Mouse (Mus musculus): Measurements from ENCODE around the gene Hnrnph3.

Gene Hnrnph3

DNA sequence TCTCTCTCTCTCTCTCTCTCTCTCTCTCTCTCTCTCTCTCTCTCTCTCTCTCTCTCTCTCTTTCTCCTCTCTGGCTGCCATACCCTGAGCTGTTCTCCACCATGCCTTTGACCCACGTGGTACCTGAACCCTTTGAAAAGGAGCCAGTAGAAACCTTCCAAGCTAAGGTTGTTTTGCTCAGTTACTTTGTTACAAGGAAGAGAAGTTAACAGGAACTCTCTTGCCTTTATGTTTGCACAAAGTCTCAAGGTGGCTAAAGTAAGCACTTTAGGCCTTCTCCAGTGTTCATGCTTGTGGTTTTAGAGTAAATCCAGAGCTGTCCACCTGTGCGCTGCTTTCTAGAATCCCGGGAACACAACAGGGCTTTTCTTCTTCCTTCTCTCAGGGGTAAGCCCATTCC lies 8.2 kb upstream of the Hnrnph3 start:
- DNase-seq (ENCODE audit: low spot score in 2 of 2) = no peak

DNA sequence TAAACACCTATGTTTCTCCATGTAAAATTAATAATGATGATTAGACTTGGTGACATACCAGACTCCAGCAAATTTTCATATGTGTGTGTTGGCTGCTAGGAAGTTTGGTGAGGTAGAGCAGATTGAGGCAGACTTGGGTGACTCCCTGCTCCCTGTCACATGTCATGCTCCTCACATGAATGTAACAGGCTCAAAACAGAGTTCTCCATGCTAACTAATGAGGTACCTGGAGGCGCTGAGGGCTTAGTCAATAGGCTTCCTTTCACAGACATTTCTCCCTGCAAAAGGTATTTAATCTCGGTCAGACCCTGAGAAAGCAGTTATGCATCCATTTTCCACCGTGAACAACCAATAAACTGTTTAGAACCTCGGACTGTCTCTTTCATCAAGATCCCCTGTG lies 4.4 kb upstream of the Hnrnph3 start:
- DNase-seq (ENCODE audit: low spot score in 2 of 2) = no peak

DNA sequence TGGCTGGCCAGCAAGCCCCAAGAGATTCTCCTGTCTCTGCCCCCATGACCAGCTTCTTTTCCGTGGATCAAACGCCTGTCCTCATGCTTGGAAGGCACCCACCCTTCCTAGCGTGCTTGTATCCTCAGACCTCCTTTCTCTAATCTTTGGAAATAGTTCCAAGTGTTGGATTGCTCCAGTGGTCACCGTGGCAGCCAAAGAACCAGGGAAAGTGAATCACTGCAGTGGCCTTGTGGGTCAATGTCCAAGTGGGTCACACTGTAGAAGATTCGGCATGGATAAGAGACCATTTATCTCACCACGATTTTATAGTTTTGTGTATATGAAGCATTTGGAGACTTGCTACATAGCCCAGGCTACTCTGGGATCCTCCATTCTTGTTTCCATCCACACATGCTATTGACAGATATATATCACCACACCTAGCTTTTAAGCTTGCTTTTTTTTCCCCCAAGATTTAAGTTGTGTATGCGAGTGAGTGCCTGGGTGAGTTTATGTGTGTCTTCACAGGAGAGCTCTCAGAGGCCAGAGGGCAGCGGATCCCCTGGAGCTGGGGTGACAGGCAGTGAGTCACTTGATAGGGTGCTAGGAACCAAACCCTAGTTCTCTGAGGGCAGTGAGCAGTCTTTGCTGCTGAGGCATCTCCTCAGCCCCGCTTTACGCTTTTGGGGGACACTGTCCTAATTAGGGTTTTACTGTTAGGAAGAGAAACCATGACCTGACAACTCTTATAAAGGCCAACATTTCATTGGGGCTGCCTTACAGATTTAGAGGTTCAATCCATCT lies 3.6 kb upstream of the Hnrnph3 start:
- DNase-seq (ENCODE audit: low spot score in 2 of 2) = no peak

DNA sequence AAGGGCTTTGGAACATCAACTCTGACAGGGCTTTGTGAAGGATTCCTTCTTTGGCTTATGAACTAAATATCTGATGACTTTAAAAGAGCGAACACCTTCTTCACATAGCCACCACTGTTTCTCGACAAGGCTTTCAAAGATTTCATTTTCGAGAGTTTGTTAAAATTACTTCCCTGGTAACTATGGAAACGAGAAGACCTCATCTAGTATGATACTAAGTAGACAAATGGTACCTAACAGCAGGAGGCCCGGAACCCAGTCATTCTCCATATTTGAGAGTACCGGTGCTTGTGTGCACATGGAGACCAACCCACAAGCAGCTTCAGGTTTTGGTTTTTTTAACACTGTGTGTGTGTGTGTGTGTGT lies 2.8 kb upstream of the Hnrnph3 start:
- no peak for DNase-seq (ENCODE audit: low spot score in 2 of 2)

DNA sequence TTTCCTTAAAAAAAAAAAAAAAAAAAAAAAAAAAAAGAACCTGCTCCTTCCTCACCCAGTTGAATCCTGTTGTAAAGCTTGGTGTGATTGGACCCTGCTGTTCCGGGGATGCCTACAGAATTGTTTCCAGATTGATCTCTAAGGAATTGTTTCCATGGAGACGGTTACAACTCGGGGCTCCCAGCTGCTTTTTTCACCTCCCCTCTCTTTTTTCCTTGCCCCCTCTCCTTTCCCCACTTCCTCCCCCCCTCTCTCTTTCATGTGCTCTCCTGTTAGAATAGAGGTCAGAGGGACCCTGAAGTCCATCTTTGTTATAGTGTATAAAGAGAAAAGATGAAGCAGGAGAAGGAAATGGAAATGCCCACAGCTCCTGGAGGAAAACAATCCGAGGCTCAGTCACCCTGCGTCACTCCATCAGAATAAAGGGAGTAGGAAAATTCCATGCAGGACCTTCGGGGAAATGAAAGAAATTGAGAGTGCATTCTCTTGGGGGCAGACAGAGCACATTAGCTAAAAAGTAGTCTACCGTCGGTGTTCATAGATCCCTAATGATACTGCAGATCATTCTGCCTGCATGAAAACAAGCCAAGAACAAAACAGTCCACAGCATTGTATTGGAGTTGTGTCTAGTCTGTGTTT lies 2.3 kb upstream of the Hnrnph3 start:
- peak; percentile 24 to 41 for DNase-seq (ENCODE audit: low spot score in 2 of 2)

DNA sequence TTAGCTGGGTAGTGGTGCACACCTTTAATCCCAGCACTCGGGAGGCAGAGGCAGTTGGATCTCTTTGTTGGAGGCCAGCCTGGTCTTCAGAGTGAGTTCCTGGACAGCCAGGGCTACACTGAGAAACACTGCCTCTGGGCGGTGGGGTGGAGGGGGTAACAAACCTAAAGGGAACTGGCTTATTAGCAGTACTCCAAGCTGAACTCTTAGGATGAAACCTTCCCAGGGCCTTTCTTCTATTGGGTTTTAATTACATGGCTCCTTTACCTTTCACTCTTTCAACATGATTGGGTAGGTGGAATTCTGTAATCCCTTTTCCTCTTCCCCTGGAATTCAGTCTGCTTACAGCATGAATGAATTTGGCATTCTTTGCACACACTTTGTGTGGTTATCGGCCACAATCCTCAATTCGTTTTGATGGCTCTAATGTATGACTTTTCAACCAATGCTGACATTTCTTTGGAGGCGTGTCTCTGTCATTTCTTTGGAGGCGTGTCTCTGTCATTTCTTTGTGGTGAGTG lies 1.5 kb upstream of the Hnrnph3 start:
- DNase-seq (ENCODE audit: low spot score in 2 of 2) = no peak

DNA sequence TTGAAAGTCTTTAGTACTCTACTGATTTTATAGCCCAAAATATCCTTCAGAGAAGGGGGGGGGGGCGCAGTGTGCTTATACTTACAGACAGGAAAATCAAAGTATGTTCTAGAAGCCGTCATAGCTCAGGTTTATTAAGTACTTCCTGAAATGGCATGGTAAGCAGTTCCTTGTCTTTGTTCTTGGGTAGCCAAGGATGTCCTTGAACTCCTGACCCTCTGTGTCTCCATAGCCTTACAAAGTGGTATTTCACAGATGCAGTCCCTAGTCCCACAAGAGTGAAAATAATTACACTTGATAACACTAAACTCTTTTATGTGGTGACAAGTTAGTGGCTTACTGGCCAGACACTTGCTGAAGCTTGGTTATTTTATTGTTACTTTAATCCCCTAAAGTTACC lies 999 bp upstream of the Hnrnph3 start:
- no peak for DNase-seq (ENCODE audit: low spot score in 2 of 2)

DNA sequence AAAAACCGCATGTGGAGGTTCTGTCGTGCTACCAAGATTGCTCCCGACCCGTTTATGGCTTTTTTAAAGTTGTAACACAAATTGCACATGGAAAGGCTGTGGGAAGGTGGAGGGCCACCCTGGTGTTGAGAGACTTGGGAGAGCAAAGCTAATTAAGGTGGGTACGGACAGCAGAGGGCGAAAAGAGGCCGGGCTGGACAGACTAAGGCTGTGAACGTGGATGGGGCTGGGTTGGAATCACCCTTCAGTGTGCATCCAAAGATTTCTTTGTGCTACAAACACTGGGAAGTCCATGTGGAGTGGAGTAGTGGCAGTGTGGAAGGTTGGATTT lies 528 bp upstream of the Hnrnph3 start:
- peak; percentile 50 to 55 for DNase-seq (ENCODE audit: low spot score in 2 of 2)

DNA sequence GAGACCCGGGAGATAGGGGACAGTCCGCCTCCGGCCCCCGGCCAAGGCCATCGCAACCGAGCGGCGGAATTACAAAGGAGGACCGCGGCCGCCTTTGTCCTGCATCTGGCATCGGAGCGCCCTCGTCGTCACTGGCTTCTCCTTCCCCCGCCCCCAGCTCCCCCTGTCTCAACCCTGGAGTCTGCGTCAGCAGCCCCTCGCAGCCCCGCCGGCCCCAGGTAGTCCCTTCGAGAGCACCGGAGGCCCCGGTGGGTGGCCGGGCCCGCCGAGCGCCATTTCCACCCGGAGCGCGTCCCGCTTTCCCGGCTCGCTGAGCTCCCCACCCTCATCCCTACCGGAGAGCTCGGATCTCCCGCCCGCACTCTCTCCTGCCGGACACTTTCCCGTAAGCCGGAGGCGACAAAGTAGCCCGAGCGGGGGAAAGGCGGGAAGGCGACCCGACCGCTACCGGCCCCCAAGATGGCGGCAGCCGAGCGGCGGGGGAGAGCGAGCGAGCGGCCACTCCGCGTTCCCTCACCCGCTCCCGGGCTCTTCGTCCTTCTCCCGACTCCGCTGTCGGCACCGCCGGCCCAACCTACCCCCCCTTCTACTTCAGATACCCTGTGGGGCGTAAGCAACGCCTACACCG lies 782 bp downstream of the Hnrnph3 start:
- DNase-seq (ENCODE audit: low spot score in 2 of 2) = peak; percentile 62 to 75

DNA sequence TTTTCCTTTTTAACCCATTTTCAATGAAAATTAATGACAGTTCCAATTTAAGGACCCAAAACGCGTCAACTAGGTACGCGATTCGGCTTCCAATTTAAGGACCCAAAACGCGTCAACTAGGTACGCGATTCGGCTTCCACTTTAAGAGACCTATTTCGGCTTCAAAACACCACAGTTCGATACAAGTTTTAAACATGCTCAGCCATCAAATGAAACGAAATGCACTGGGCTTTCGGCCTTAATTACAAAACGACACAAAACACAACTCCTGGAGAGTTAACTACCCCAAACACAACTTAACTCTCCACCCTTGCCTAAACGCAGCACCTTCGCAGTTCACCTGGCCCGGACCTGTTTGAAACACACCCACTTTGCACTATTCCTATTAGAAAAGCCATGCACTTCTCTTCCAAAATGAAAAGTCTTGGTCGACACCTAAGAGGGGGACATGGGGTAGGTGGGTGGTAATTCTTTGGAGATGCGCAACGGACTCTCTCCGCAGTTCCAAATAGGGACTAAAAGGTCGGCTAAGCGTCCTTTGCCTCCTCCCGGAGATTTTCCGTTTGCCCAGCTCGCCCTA lies 1.4 kb downstream of the Hnrnph3 start:
- DNase-seq (ENCODE audit: low spot score in 2 of 2) = no peak

DNA sequence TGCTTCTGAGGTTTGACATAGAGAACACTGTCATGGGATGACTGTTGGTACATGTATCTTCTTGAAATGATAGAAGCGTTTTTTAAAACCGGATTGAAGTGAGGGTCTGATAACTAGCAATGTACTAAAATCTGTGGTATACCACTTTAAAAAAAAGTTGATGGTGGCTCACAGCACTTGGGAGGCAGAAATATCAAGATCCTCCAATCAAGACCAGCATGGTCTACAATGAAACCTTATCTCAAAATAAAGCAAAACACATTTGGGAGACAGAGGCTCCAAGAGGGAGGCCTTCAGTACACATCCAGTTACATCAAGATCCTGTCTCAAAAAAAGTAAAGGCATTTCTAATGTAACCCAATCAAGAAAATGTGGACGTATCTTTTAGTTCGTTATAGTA lies 2.3 kb downstream of the Hnrnph3 start:
- DNase-seq (ENCODE audit: low spot score in 2 of 2) = no peak

DNA sequence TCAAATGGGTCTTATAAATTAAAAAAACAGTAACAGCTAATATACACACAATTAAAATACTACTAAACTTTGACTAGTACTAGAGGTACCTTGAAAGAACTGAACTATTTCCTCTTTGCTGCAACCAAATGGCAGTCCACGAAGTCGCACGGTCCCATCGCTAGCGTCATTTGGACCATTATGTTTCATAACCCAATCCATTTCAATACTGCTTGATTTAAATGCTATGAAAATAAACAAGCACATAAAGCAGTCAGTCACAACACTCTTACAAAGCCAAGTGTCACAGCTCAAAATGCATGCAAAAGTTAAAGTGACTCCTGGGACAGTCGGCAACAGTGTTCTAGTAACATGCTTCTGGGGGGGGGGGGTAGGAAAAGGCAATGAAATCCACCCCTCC lies 4.7 kb downstream of the Hnrnph3 start:
- no peak for DNase-seq (ENCODE audit: low spot score in 2 of 2)

DNA sequence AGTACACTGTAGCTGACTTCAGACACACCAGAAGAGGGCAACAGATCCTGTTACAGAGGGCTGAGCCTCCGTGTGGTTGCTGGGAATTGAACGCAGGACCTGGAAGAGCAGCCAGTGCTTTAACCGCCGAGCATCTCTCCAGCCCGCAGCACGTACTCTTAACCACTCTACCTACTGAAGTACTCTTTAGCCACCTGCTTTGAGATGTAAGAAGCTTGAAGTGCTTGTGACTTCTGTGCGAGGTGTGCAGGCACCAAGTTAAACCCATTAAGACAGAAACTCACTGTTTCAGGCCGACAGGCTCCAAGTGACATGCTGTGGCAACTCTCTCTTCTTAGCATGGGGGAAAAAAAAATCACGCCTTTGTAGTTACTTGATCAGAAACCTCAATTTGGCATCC lies 9.8 kb downstream of the Hnrnph3 start:
- DNase-seq (ENCODE audit: low spot score in 2 of 2) = no peak

DNA sequence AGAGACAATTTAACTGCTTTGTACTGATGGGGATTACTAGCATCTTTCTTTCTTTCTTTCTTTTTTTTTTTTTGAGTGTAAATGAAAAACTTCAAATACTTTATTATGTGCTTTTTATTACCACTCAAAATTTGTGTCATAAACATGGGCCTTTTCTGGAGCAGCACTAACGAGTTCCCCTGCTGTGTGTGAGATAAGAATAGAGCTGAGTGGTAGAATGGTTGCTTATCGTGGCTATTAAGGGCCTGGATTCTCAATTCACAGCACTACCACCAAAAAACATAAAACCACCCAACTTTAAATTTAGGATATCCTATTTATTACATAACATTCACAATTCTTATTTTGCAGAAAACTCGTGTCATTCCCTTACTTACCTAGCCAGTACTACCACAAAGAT lies 10.5 kb downstream of the Hnrnph3 start:
- no peak for DNase-seq (ENCODE audit: low spot score in 2 of 2)

DNA sequence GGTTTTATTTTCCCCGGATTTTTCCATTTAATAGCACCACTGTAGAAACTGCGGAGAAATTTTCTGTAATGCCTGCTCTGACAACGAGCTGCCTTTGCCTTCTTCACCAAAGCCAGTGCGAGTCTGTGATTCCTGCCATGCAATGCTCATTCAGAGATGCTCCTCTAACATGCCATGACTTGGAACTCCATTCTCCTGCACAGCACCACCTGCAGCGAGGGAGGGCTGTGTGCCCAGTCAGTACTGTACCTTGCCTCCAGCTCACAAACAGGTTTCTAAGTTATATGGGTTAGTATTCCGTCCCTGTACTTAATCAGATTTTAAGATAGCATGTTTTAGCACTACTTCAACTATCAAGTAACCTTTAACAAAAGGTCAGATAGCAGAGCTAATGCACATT lies 12.5 kb downstream of the Hnrnph3 start:
- no peak for DNase-seq (ENCODE audit: low spot score in 2 of 2)

DNA sequence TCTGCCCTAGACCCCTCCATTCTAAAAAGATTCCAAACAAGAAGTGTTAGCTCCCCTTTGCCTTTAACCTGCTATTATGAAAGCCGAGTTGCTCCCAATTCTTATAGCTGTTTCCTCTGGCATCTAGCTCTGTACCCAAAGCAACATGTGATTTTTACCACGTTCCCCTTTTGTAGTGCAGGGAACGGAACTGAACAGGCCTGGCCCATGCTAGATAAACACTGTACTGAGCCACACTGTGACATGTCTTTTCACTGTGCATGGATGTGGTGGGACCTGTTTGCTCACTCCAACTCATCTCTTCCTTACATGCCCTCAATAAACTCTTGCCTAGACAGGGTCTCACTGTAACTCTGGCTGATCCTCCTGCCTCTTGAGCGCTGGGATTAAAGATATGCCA lies 13.7 kb downstream of the Hnrnph3 start:
- no peak for DNase-seq (ENCODE audit: low spot score in 2 of 2)

DNA sequence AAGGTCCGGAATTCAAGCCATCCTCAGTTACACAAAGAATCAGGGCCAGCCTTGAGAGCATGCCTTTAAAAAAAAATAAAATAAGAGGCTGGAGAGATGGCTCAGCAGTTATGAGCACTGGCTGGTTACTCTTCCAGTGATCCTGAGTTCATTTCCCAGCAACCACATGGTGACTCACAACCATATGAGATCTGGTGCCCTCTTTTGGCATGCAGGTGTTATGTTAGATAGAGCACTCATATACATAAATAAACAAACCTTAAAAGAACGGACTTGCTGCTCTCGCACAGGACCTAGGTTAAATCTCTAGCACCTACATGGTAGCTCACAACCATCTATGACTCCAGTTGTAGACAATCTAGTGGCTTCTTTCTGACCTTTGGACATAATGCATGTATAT lies 15.8 kb downstream of the Hnrnph3 start:
- no peak for DNase-seq (ENCODE audit: low spot score in 2 of 2)

DNA sequence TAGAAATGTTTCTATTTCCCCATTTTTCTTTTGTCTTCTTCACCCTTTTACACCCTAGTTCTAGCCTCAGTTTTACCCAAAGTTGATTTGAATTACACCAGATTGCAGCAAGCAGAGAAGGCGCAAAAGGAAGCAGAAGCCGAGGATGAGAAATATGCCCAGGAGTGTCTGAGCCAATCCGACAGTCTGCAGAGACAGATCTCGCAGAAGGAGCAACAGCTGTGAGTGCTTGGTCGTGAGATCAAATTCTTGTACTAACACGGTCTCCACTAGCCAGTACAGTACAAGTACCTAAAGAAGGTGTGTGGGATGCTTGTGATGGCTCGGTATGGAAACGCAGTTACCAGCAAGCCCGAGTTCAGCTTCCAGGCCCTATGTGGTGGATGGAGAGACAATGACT lies 19.5 kb downstream of the Hnrnph3 start:
- DNase-seq (ENCODE audit: low spot score in 2 of 2) = no peak

DNA sequence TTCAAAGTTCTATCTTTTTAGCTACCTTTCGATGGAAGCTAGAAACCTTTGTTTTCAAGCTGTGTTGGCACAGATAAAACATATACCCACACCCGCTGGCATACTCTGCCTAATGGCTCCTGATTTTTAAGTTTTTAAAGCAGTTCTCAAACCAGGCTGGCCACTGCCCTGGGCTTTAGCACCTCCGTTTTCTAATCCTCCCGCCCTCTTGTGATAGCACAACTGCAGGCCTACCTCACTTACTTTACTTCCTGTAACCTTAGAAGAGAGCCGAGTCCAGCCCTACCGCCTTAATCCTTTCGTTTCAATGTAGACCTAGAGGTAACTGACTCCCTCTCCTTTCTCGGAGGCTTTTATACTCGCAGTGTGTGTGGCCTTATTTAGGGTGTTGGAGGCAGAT lies 20.8 kb downstream of the Hnrnph3 start:
- no peak for DNase-seq (ENCODE audit: low spot score in 2 of 2)

DNA sequence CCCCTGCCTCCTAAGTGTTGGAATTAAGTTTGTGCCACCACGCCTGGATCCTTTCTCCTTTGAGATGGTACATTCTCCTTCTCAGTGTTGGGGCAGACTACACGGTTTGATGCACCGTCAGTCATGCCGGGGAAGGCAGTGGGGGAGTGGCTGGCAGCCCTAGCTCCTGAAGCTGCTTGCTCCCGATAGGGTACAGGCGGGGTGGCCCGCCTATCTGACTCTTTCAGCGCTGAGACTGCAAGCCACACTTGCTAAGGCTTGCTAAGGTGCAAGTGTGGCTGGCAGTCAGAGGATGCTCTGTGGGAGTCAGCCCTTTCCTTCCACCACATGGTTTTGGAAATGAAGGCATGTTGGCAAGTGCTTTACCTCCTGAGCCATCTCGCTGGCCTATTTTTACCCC lies 23.4 kb downstream of the Hnrnph3 start:
- DNase-seq (ENCODE audit: low spot score in 2 of 2) = no peak

DNA sequence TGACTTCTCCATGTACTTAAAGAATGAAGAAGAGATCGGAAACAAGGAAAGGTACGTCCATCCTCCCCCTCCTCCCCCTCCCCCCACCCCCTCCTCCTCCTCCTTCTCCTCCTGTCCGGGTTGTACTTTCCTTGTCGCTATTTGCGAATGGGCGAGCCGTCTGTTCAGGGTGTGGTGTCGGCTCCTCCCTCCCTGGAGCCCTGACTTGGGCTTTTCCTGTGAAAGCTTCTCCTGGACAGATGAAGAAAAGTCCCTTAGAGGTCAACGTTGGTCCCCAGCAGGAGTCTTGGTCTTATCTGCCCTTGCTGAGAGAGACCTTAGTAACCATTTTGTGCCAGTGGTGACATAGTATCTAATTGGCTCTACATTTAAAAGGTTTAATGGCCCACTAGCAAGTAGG lies 30.0 kb downstream of the Hnrnph3 start:
- no peak for DNase-seq (ENCODE audit: low spot score in 2 of 2)

DNA sequence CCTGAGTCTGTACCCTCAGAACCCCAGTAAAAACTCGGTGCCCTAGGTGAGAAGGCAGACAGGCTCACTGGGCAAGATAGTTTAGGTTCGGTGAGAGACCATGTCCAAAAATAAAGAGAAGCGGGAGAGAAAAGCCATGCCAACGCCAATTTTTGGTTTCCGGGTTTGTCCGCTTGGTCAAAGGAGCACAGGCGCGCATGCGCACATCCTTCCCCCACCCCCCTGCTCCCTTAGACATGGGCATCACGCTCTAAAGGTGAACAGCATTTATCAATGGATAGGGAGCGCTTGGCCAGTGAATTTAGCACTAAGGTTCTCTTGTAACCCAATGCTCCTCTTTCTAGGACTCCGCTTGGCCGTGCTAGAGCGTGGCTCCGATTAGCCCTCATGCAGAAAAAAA lies 33.4 kb downstream of the Hnrnph3 start:
- DNase-seq (ENCODE audit: low spot score in 2 of 2) = no peak

DNA sequence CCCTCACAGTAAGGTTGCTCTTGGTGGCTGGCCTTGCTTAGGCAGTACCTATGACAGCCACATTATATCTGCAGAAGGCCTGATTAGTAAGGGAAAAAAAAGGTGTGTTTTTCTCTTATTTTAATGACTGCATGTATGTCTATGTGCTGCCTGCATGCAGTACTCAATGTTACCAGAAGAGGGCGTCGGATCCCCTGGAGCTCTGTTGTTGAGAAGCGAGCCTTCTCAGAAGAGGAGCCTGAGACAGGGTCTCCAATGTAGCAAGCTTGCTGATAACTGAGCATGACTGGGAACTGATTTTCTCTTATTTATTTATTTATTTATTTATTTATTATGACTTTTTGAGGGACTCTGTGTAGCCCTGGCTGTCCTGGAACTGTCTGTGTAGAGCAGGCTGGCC lies 36.7 kb downstream of the Hnrnph3 start:
- peak in 1 of 2 experiments; percentile 29 for DNase-seq (ENCODE audit: low spot score in 2 of 2)

All from frontal cortex, postnatal 10 days (tissue).